Mouse (Mus musculus) heart, postnatal 0 days (tissue): ENCODE results near the gene Ssr2. TPM values are rescaled to one million over a fixed set of nuclear protein-coding genes. Genes with fewer than 3 reads are reported as not detected.

Source experiments
- ATAC-seq: fragments of 200-750 bp; cut with Nextera tagmentation; 2 replicates; pipeline ENCODE4 v1.8.0; 2017; ENCODE audit warnings: low read depth, moderate number of reproducible peaks, moderate library complexity; ENCODE audit not compliant: insufficient read depth
- DNase-seq: peaks from one replicate; pipeline ENCODE4 v3.0.0-alpha.2; 2016; ENCODE audit warnings: low spot score
- H3K27ac ChIP-seq: fragments of 300-500 bp; sonication (generic); 2 replicates; pipeline ENCODE4 v1.5.1; 2014; ENCODE audit warnings: low read depth, mild to moderate bottlenecking
- H3K27me3 ChIP-seq: fragments of 300-500 bp; sonication (generic); 2 replicates; pipeline ENCODE4 v1.6.1; 2014; ENCODE audit warnings: low read length, mixed read lengths; ENCODE audit not compliant: control insufficient read depth, insufficient read depth
- H3K36me3 ChIP-seq: fragments of 300-500 bp; sonication (generic); replicated peaks from 2 replicates; pipeline ENCODE4 v1.6.1; 2014; ENCODE audit warnings: low read length, mixed read lengths; ENCODE audit not compliant: control insufficient read depth, insufficient read depth
- H3K4me1 ChIP-seq: fragments of 300-500 bp; sonication (generic); 2 replicates; pipeline ENCODE4 v1.6.1; 2014; ENCODE audit warnings: antibody characterized with exemption; ENCODE audit not compliant: control insufficient read depth, insufficient read depth
- H3K4me2 ChIP-seq: fragments of 300-500 bp; sonication (generic); 2 replicates; pipeline ENCODE4 v1.6.1; 2014; ENCODE audit warnings: low read depth, mild to moderate bottlenecking, low read length, moderate library complexity
- H3K4me3 ChIP-seq: fragments of 300-500 bp; sonication (generic); 2 replicates; pipeline ENCODE4 v1.5.1; 2014; ENCODE audit warnings: low read depth, low read length
- H3K9ac ChIP-seq: fragments of 300-500 bp; sonication (generic); replicated peaks from 2 replicates; pipeline ENCODE4 v1.6.1; 2014; ENCODE audit warnings: low read depth, low read length, mixed read lengths
- H3K9me3 ChIP-seq: fragments of 300-500 bp; sonication (generic); replicated peaks from 2 replicates; pipeline ENCODE4 v1.6.1; 2016; ENCODE audit warnings: low read length; ENCODE audit not compliant: control insufficient read depth
- CTCF ChIP-seq: IDR thresholded peaks from 2 replicates; pipeline ENCODE4 v1.5.1; 2016; ENCODE audit warnings: antibody characterized with exemption, control low read depth, low read depth
- EP300 ChIP-seq: IDR thresholded peaks from 2 replicates; pipeline ENCODE4 v1.6.1; 2016; ENCODE audit warnings: antibody characterized with exemption, low read depth
- WGBS: fragments of 180-500 bp; shearing (Covaris S2); extraction: QIAGEN DNeasy Blood & Tissue Kit; methylation state at CpG from one replicate; pipeline ENCODE4 v1.1.7; 2014; 5-methylcytosine and 5-hydroxymethylcytosine counted together
- polyA plus RNA-seq: library from polyadenylated mRNA; unstranded; fragments of >200 nt; fragmentation: Nextera tagmentation; extraction: Ambion mirVana; gene quantifications from 2 replicates; pipeline ENCODE4 v1.2.1, GENCODE M21; 2015
- total RNA-seq: library from RNA; depleted of rRNA; stranded (reverse); fragments of >200 nt; gene quantifications from 2 replicates; pipeline ENCODE4 v1.2.3, GENCODE M21; 2014; ENCODE audit warnings: low replicate concordance

Gene Ssr2
- total and polyA plus RNA-seq, 2 experiments from 2014 or later, result 144 to 246 TPM

DNA sequence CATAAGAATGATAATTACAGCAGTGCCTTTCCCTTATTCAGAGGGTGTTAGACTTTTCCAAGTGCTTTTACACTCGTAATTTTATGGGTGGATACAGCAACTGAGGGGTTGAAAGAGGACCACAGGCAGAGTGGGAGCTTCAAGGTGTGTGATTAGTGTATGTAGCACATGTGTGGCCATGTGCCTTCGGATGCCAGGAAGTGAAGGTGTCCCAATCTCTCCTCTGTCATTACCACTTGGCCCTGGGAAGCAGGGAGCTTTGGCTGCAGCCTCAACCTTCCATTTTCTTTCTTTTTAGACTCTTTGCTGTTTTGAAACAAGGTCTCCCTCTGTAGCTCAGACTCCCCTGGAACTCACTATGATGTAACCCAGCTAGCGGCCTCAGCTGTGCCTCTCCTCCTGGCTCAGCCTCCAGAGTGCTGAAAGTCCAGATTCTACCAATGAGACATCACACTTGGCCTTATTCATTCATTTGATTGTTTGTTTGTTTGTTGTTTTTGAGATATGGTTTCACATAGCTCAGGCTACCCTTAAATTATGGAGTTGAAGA is 41.4 kb downstream of the Ssr2 start:
- peak overlapping the region; percentile 83 for H3K27ac ChIP-seq
- ATAC-seq, result no peak
- H3K9me3 ChIP-seq, result no peaks in the 10 kb centered on the region
- peak overlapping the region; percentile 26 for H3K4me3 ChIP-seq
- 67% methylated on average over 3 of the region's 3 CpGs for WGBS
- H3K36me3 ChIP-seq, result no peaks in the 10 kb centered on the region
- no peak for DNase-seq
- peak overlapping the region; percentile 27; the same call in 1 of the 2 replicates for H3K9ac ChIP-seq
- TF ChIP-seq EP300 (no peak), CTCF (no peak)
- peak overlapping the region; percentile 51 for H3K4me2 ChIP-seq
- peaks cover 35% of the 10 kb centered on the region for H3K4me1 ChIP-seq
- no peaks in the 10 kb centered on the region for H3K27me3 ChIP-seq

DNA sequence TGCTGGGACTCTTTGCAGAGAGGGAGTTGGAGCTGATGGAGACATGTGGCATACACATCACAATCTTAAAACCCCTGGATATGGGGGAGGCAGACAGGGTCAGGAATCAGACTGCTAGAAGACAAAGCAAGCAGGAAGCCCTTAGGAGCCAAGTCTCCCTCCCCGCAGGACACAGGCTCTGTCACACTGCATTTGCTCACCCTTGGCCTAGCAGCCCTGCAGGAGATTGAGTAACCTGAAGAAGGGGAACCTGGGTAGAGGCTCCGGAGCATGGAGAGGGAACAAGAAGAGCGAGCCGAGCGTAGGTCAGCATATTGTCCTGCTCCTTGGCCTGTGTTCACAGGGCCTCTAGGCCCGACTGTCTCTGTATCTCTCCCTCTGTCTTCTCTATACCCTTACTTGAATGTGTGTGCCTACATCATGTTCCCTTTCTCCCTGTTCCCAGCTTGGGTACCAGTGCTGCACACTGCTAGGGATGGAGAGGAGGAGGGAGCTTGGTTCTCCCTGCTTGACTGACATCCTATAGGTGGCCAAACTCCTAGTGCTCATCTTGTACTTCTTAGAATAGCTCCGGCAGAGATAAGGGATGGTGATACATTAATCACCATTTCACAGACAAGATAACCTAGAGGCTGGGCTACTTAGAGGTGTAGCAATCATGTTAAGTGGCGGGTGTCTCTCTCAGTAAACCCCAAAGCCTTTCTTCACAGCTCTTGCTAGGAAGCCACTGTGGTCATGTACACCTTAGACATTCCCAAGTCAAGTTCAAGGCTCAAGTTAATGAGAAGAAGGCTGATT is 42.6 kb downstream of the Ssr2 start:
- DNase-seq, result peak; percentile 41
- peak overlapping the region; percentile 51 for H3K4me2 ChIP-seq
- H3K4me1 ChIP-seq, result peaks cover 35% of the 10 kb centered on the region
- H3K27me3 ChIP-seq, result no peaks in the 10 kb centered on the region
- ATAC-seq, result no peak
- 60% methylated on average over 8 of the region's 8 CpGs for WGBS
- H3K9me3 ChIP-seq, result no peaks in the 10 kb centered on the region
- peak overlapping the region; percentile 3; the same call in 1 of the 2 replicates for H3K4me3 ChIP-seq
- peak overlapping the region; percentile 65 for H3K27ac ChIP-seq
- TF ChIP-seq CTCF, result no peak
- peak; percentile 70 for TF ChIP-seq EP300
- H3K9ac ChIP-seq, result 0 out of 2 replicates have a peak overlapping the region, but pooled peaks have one; percentile 22
- H3K36me3 ChIP-seq, result no peaks in the 10 kb centered on the region

DNA sequence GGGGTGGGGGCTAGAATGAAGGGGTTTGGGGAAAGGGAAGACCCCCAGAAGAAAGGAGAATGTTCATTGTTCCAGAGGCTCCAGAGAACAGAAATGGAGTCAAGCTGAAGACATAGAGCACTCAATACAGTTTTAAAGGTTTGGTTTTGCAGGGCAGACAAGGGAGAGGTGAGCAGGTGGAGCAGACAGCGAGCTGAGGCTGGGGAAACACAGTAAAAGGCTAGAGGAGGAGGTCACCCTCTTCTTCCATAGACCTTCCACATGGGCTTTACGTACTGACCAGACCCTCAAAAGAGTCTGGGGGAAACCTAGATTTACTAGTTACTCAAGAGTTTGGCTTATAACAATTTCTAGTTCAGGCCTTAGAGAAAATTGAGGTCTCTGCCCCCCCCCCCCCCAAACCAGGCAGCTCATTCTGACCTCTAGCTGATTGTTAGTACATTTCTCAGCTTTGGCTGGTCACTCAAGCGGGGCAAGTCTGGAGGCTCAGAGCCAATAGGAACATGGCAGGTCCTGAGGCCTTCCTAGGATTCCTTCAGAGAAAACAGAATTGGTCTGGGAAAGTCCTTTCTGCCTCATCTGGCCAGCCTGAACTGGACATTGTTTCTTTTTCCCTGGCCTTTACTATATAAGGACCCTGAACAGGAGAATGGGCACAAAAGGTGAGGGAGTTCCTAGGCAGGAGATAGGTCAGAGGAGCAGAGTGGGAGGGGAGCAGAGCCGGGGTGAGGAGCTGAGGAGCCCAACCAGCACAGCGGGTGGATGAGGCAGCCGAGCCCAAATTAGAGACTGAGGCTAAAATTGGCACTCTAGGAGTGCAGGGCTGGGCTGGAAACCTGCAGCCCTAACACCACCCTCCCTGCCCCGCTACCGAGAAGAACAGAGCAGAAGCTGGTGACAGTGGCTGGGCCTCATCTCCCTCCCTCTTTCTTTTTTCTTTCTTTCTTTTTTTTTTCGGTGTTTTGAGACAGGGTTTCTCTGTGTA is 43.7 kb downstream of the Ssr2 start:
- 34% methylated on average over 9 of the region's 9 CpGs for WGBS
- TF ChIP-seq EP300 (no peak), CTCF (no peak)
- Histone ChIP-seq H3K27me3 (no peaks in the 10 kb centered on the region), H3K9me3 (no peaks in the 10 kb centered on the region), H3K4me2 (peak overlapping the region; percentile 51), H3K4me1 (peaks cover 46% of the 10 kb centered on the region), H3K27ac (peak overlapping the region; percentile 98), H3K9ac (no peak overlapping the region), H3K4me3 (no peak overlapping the region), H3K36me3 (no peaks in the 10 kb centered on the region)
- DNase-seq (peak; percentile 50), ATAC-seq (no peak)

DNA sequence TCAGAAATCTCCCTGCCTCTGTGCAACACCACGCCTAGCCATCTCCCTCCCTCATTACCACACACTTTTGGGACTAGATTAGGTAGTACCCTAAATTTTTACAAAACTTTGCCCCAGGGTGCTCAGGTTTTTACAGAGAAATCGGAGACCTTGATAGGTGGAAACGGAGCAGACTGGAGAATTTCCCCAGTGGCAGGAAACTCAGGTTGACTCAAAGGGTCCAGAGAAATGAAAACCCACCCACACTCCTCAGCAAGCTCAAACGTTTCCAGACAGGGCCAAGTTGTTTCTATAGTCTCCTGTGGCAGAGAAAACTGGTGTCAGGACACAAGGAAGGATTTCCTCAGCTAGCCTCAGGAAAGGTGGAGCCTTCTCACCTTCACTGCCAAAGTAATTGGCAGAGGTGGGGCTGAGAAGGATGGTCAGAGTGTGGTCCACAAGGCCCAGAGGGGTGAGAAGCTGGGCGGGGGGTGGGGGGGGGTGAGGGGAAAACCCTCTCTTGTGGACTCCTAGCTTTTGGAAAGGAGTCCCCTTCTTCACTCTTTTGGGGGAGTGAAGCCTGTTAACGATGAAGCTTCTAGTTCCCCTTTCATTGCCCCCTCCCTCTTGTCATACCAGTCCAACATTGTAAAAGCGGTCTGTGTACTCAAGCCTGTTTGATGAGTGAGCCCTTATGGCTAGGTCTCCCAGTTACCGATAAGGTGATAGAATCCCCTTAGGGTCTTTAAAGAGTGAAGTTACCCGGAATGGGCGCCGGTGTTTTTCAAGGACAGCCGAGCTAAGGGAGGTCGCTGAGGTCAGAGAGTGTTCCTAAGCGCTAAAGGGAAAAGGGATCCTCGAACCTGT is 44.7 kb downstream of the Ssr2 start:
- ATAC-seq, result no peak
- WGBS, result 13% methylated on average over 15 of the region's 15 CpGs

More for the DNA sequence above, 44.7 kb downstream of the Ssr2 start:
- peak overlapping the region; percentile 74 for H3K4me2 ChIP-seq
- no peaks in the 10 kb centered on the region for H3K27me3 ChIP-seq
- TF ChIP-seq EP300 (no peak), CTCF (no peak)
- H3K36me3 ChIP-seq, result no peaks in the 10 kb centered on the region
- H3K4me1 ChIP-seq, result peaks cover 48% of the 10 kb centered on the region
- DNase-seq, result no peak
- no peaks in the 10 kb centered on the region for H3K9me3 ChIP-seq
- H3K27ac ChIP-seq, result peak overlapping the region; percentile 98
- H3K4me3 ChIP-seq, result peak overlapping the region; percentile 80
- peak overlapping the region; percentile 88 for H3K9ac ChIP-seq
